Mouse (Mus musculus): ENCODE measurements at regions not wholly inside any gene's neighbourhood (a gene's known extent, or its start where the extent isn't known, plus 50 kb on each side); places are given as distances from the start of the nearest gene placed in this dataset.

- intact Hi-C loops (cut with DNase I), result loop anchor here (10.0 kb wide), 1 partner anchor 288 kb away; the partner anchor contains the start of gene Neurog1
Observed at GRCm38 (mm10) chr13:55967151-55967550, 131.2 kb upstream of the Pitx1 start.

GRCm38 (mm10) chr13:55963005-55963620, 127.1 kb upstream of the Pitx1 start:
- peak; percentile 8 to 70 for DNase-seq (ENCODE audit: extremely low spot score in 1 of 2, low spot score in 2 of 2)
- intact Hi-C loops (cut with DNase I), result loop anchor here (5.0 to 10.0 kb wide), 2 partner anchors 136 to 292 kb away; partner anchors contain the start of gene Neurog1

More at GRCm38 (mm10) chr13:55967151-55967550, 131.2 kb upstream of the Pitx1 start:
- DNase-seq (ENCODE audit: extremely low spot score in 1 of 2, low spot score in 2 of 2), result no peak

- intact Hi-C loops (cut with DNase I), result loop anchor here (5.0 to 10.0 kb wide), 2 partner anchors 135 to 292 kb away; partner anchors contain the start of gene Neurog1
- DNase-seq (ENCODE audit: extremely low spot score in 1 of 2, low spot score in 2 of 2), result no peak
Observed at GRCm38 (mm10) chr13:55962254-55962866, 126.4 kb upstream of the Pitx1 start.

GRCm38 (mm10) chr13:55954346-55954745, 118.4 kb upstream of the Pitx1 start:
- no peak for DNase-seq (ENCODE audit: extremely low spot score in 1 of 2, low spot score in 2 of 2)
- intact Hi-C loops (cut with DNase I), result no loop called here

- intact Hi-C loops (cut with DNase I), result no loop called here
- no peak for DNase-seq (ENCODE audit: extremely low spot score in 1 of 2, low spot score in 2 of 2)
Observed at GRCm38 (mm10) chr13:55953426-55953825, 117.4 kb upstream of the Pitx1 start.

GRCm38 (mm10) chr13:55950773-55951172, 114.8 kb upstream of the Pitx1 start:
- intact Hi-C loops (cut with DNase I), result no loop called here
- no peak for DNase-seq (ENCODE audit: extremely low spot score in 1 of 2, low spot score in 2 of 2)

GRCm38 (mm10) chr13:55948591-55948990, 112.6 kb upstream of the Pitx1 start:
- no peak for DNase-seq (ENCODE audit: extremely low spot score in 1 of 2, low spot score in 2 of 2)
- intact Hi-C loops (cut with DNase I), result no loop called here

GRCm38 (mm10) chr13:55948144-55948543, 112.2 kb upstream of the Pitx1 start:
- intact Hi-C loops (cut with DNase I), result no loop called here
- no peak for DNase-seq (ENCODE audit: extremely low spot score in 1 of 2, low spot score in 2 of 2)

- DNase-seq (ENCODE audit: extremely low spot score in 1 of 2, low spot score in 2 of 2), result no peak
- intact Hi-C loops (cut with DNase I), result no loop called here
Observed at GRCm38 (mm10) chr13:55937417-55937816, 101.4 kb upstream of the Pitx1 start.

- intact Hi-C loops (cut with DNase I), result no loop called here
- no peak for DNase-seq (ENCODE audit: extremely low spot score in 1 of 2, low spot score in 2 of 2)
Observed at GRCm38 (mm10) chr13:55937000-55937399, 101.0 kb upstream of the Pitx1 start.

GRCm38 (mm10) chr13:55930637-55931036, 94.6 kb upstream of the Pitx1 start:
- intact Hi-C loops (cut with DNase I), result no loop called here
- DNase-seq (ENCODE audit: extremely low spot score in 1 of 2, low spot score in 2 of 2), result no peak

- no peak for DNase-seq (ENCODE audit: extremely low spot score in 1 of 2, low spot score in 2 of 2)
- intact Hi-C loops (cut with DNase I), result no loop called here
Observed at GRCm38 (mm10) chr13:55929814-55930213, 93.8 kb upstream of the Pitx1 start.

- intact Hi-C loops (cut with DNase I), result no loop called here
- no peak for DNase-seq (ENCODE audit: extremely low spot score in 1 of 2, low spot score in 2 of 2)
Observed at GRCm38 (mm10) chr13:55923505-55924136, 87.6 kb upstream of the Pitx1 start.

GRCm38 (mm10) chr13:55917316-55917715, 81.3 kb upstream of the Pitx1 start:
- DNase-seq (ENCODE audit: extremely low spot score in 1 of 2, low spot score in 2 of 2), result no peak
- intact Hi-C loops (cut with DNase I), result no loop called here

- intact Hi-C loops (cut with DNase I), result no loop called here
- DNase-seq (ENCODE audit: extremely low spot score in 1 of 2, low spot score in 2 of 2), result no peak
Observed at GRCm38 (mm10) chr13:55912271-55912711, 76.3 kb upstream of the Pitx1 start.

- intact Hi-C loops (cut with DNase I), result no loop called here
- DNase-seq (ENCODE audit: extremely low spot score in 1 of 2, low spot score in 2 of 2), result no peak
Observed at GRCm38 (mm10) chr13:55909941-55910340, 73.9 kb upstream of the Pitx1 start.

GRCm38 (mm10) chr13:55904884-55905283, 68.9 kb upstream of the Pitx1 start:
- intact Hi-C loops (cut with DNase I), result no loop called here
- DNase-seq (ENCODE audit: extremely low spot score in 1 of 2, low spot score in 2 of 2), result no peak

- DNase-seq (ENCODE audit: extremely low spot score in 1 of 2, low spot score in 2 of 2), result no peak
- intact Hi-C loops (cut with DNase I), result no loop called here
Observed at GRCm38 (mm10) chr13:55902255-55902654, 66.3 kb upstream of the Pitx1 start.

GRCm38 (mm10) chr13:55900190-55900526, 64.2 kb upstream of the Pitx1 start:
- no peak for DNase-seq (ENCODE audit: extremely low spot score in 1 of 2, low spot score in 2 of 2)
- intact Hi-C loops (cut with DNase I), result no loop called here

All from left cerebral cortex, postnatal 10 days (tissue).